Mouse (Mus musculus) liver, adult 2 months (tissue): ENCODE data around the gene Zdhhc17. TPM values are rescaled to one million over a fixed set of nuclear protein-coding genes. Genes with fewer than 3 reads are reported as not detected.

ENCODE experiments used
- DNase-seq: peaks from one replicate; pipeline ENCODE4 v3.0.0-alpha.2; 2011; ENCODE audit warnings: low read depth, low spot score; ENCODE audit errors: extremely low read depth
- H3K27ac ChIP-seq: fragments of 200-500 bp; replicated peaks from 2 replicates; pipeline ENCODE4 v1.5.1; 2012; ENCODE audit warnings: low read depth, mild to moderate bottlenecking, control low read depth, inconsistent platforms, low read length; ENCODE audit not compliant: insufficient read depth
- H3K27me3 ChIP-seq: fragments of 200-500 bp; 2 replicates; pipeline ENCODE4 v1.6.1; 2012; ENCODE audit warnings: mild to moderate bottlenecking, moderate library complexity, low read length, inconsistent platforms; ENCODE audit not compliant: control insufficient read depth, insufficient read depth
- H3K36me3 ChIP-seq: fragments of 200-500 bp; 2 replicates; pipeline ENCODE4 v1.6.1; 2012; ENCODE audit warnings: low read length, inconsistent platforms; ENCODE audit not compliant: control insufficient read depth, insufficient read depth
- H3K4me1 ChIP-seq: fragments of 200-500 bp; 2 replicates; pipeline ENCODE4 v1.6.1; 2011; ENCODE audit warnings: low read length; ENCODE audit not compliant: control insufficient read depth, insufficient read depth
- H3K4me3 ChIP-seq: fragments of 200-500 bp; 2 replicates; pipeline ENCODE4 v1.5.1; 2011; ENCODE audit warnings: low read depth, mild to moderate bottlenecking, control low read depth, low read length, moderate library complexity; ENCODE audit not compliant: insufficient read depth
- H3K79me2 ChIP-seq: fragments of 200-500 bp; 2 replicates; pipeline ENCODE4 v1.6.1; 2012; ENCODE audit warnings: inconsistent platforms, mild to moderate bottlenecking, low read length, moderate library complexity; ENCODE audit not compliant: control insufficient read depth, insufficient read depth
- H3K9ac ChIP-seq: fragments of 200-500 bp; 2 replicates; pipeline ENCODE4 v1.6.1; 2012; ENCODE audit warnings: low read depth, mild to moderate bottlenecking, control low read depth, inconsistent platforms, low read length
- CTCF ChIP-seq: fragments of 200-500 bp; IDR thresholded peaks from 2 replicates; pipeline ENCODE4 v1.5.1; 2011; ENCODE audit warnings: low read depth, low read length, control low read depth
- POLR2A ChIP-seq: fragments of 200-500 bp; IDR thresholded peaks from 2 replicates; pipeline ENCODE4 v1.6.1; 2011; ENCODE audit warnings: low read length, control low read depth; ENCODE audit not compliant: insufficient read depth; ENCODE audit errors: extremely low read depth
- WGBS: fragments of 180-500 bp; shearing (Covaris S2); methylation state at CpG from one replicate; pipeline ENCODE4 v1.1.7; 2018; 5-methylcytosine and 5-hydroxymethylcytosine counted together
- polyA plus RNA-seq: library from polyadenylated mRNA; depleted of rRNA; stranded (reverse); fragments of >200 nt; gene quantifications from 2 replicates; pipeline ENCODE4 v1.2.3, GENCODE M21; 2012; rRNA removed
- total RNA-seq: library from RNA; depleted of rRNA; stranded (reverse); fragments of >200 nt; gene quantifications from 2 replicates; pipeline ENCODE4 v1.2.3, GENCODE M21; 2014; rRNA removed

Zdhhc17 gene
- 17.7 and 20.0 TPM in 2 replicates for total RNA-seq
- 4.1 and 6.3 TPM in 2 replicates for polyA plus RNA-seq

- peaks cover 2% of the 10 kb centered on the region; the same call in 1 of the 2 replicates for H3K4me1 ChIP-seq
- peak within 1 kb of the TSS; percentile 95 for H3K4me3 ChIP-seq
- peaks cover 11% of the 10 kb centered on the region; the same call in 1 of the 2 replicates for H3K79me2 ChIP-seq
- H3K9ac ChIP-seq: peak within 1 kb of the TSS; percentile 98
- under 1% methylated on average over 106 of the region's 112 CpGs for WGBS
- H3K27ac ChIP-seq: peak within 1 kb of the TSS; percentile 97
- DNase-seq: peak; percentile 72
- no peak for TF ChIP-seq CTCF
- TF ChIP-seq POLR2A: peak; percentile 67
- H3K27me3 ChIP-seq: no peaks in the 10 kb centered on the region
- no peaks in the 10 kb centered on the region for H3K36me3 ChIP-seq
These were observed at the start of gene Zdhhc17 for GRCm38 (mm10) chr10:111009641-111010479. Gene Zdhhc17 (minus strand): TSS chr10:111010140.

- H3K9ac ChIP-seq: no peak overlapping the region
- no peak for DNase-seq
These were observed 45.8 kb upstream of the Zdhhc17 start for GRCm38 (mm10) chr10:111055770-111056169.

DNA sequence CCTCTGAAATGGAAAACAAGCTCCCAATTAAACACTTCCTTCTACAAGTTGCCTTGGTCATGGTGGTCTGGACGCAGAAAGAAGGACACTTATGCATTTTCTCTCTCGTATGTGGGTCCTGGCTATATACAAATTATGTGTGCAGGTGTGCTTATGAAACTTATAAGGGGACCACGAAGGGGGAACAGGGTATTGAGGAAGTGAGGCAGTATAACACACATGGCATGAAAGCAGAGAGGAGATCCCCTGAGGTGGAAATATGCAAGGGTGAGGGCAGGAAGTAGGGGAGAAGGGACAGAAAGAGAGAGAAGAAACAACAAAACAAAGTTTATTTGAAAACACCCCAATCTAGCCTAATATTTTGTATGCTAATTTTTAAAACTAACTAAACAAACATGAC lies 41.7 kb upstream of the Zdhhc17 start:
- Histone ChIP-seq H3K36me3 (no peaks in the 10 kb centered on the region), H3K79me2 (no peaks in the 10 kb centered on the region), H3K27me3 (no peaks in the 10 kb centered on the region), H3K4me3 (no peak overlapping the region), H3K27ac (no peak overlapping the region), H3K9ac (no peak overlapping the region), H3K4me1 (no peaks in the 10 kb centered on the region)
- no peak for DNase-seq
- WGBS: 77% methylated on average over 3 of the region's 3 CpGs
- TF ChIP-seq CTCF (no peak), POLR2A (no peak)

More at GRCm38 (mm10) chr10:111055770-111056169, 45.8 kb upstream of the Zdhhc17 start:
- no peaks in the 10 kb centered on the region for H3K79me2 ChIP-seq
- H3K27me3 ChIP-seq: no peaks in the 10 kb centered on the region
- no peak overlapping the region for H3K27ac ChIP-seq
- WGBS: 71% methylated on average over 4 of the region's 4 CpGs
- H3K36me3 ChIP-seq: no peaks in the 10 kb centered on the region
- TF ChIP-seq CTCF: no peak
- TF ChIP-seq POLR2A: no peak
- no peaks in the 10 kb centered on the region for H3K4me1 ChIP-seq
- H3K4me3 ChIP-seq: no peak overlapping the region

DNA sequence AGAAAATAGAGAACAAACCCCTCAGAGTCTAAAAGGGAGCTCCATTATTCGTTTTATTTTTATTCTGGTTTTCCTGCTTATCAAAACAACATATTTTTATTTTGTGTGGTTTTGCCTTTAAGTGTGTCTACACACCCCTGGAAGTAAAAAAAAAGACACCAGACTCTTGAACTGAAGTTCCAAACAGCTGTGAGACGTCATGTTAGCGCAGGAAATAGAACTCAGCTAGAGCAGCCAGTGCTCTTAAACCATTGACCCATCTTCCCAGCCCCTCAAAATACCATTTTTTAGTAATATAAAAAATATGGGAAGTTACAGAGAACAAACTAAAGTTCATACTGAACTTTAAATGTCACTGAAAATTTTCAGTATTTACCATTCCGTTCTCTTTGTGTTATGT lies 40.6 kb upstream of the Zdhhc17 start:
- Histone ChIP-seq H3K79me2 (no peaks in the 10 kb centered on the region), H3K9ac (no peak overlapping the region), H3K4me3 (no peak overlapping the region), H3K36me3 (no peaks in the 10 kb centered on the region), H3K4me1 (no peaks in the 10 kb centered on the region), H3K27ac (no peak overlapping the region), H3K27me3 (no peaks in the 10 kb centered on the region)
- DNase-seq: no peak
- WGBS: 75% methylated on average over 4 of the region's 4 CpGs
- TF ChIP-seq POLR2A: no peak
- TF ChIP-seq CTCF: no peak

- no peak overlapping the region for H3K9ac ChIP-seq
- no peaks in the 10 kb centered on the region for H3K27me3 ChIP-seq
- 46% methylated on average over 3 of the region's 3 CpGs for WGBS
- H3K27ac ChIP-seq: no peak overlapping the region
- no peak for TF ChIP-seq POLR2A
- no peak for TF ChIP-seq CTCF
- no peak for DNase-seq
- no peaks in the 10 kb centered on the region for H3K79me2 ChIP-seq
- H3K36me3 ChIP-seq: no peaks in the 10 kb centered on the region
- H3K4me1 ChIP-seq: no peaks in the 10 kb centered on the region
- H3K4me3 ChIP-seq: no peak overlapping the region
These were observed 40.1 kb upstream of the Zdhhc17 start for GRCm38 (mm10) chr10:111050061-111050460.

- DNase-seq: no peak
- H3K36me3 ChIP-seq: no peaks in the 10 kb centered on the region
- no peak for TF ChIP-seq POLR2A
- TF ChIP-seq CTCF: no peak
- no peaks in the 10 kb centered on the region for H3K4me1 ChIP-seq
- H3K27me3 ChIP-seq: no peaks in the 10 kb centered on the region
- no peak overlapping the region for H3K4me3 ChIP-seq
- H3K9ac ChIP-seq: no peak overlapping the region
- 79% methylated on average over 7 of the region's 7 CpGs for WGBS
- H3K27ac ChIP-seq: no peak overlapping the region
- H3K79me2 ChIP-seq: no peaks in the 10 kb centered on the region
These were observed 38.0 kb upstream of the Zdhhc17 start for GRCm38 (mm10) chr10:111047895-111048294.
